Mouse (Mus musculus) brain, embryonic 14.5 days (tissue): ENCODE measurements around the gene Col28a1.

ENCODE experiments used
- CTCF ChIP-seq: fragments of 200-500 bp; IDR thresholded peaks from 2 replicates; pipeline ENCODE4 v1.5.1; 2012; ENCODE audit warnings: inconsistent platforms, mild to moderate bottlenecking, moderate library complexity, borderline replicate concordance; ENCODE audit not compliant: insufficient read depth, insufficient read length; ENCODE audit errors: extremely low read depth
- POLR2A ChIP-seq: fragments of 200-500 bp; IDR thresholded peaks from 2 replicates; pipeline ENCODE4 v1.6.1; 2012; ENCODE audit warnings: mild to moderate bottlenecking, inconsistent platforms, borderline replicate concordance; ENCODE audit not compliant: poor library complexity, insufficient read depth, insufficient read length, severe bottlenecking; ENCODE audit errors: extremely low read depth

DNA sequence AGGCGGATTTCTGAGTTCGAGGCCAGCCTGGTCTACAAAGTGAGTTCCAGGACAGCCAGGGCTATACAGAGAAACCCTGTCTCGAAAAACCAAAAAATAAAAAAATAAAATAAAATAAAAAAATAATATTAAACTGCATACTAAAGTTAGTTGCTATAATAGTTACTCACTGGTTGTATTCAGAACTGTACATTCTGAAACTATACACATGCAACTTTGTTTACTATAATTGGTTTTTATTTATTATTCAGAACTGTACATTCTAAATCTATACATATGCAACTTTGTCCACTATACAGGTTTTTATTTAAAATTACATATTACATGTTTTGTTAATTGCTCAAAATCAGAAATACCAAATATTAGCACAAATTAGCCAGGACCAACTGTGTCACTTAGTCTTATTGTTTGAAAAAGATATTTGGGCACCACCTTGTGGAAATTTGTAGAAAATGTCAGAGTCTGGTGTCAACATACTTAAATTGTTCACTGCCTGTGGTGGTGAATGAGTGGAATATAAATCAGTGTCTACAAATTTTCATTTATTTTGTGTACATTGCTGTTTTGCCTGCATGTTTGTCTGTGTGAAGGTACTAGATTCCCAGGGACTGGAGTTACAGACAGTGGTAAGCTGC is 3.7 kb downstream of the Col28a1 start:
- TF ChIP-seq POLR2A = no peak
- TF ChIP-seq CTCF = 0 out of 2 replicates have a peak, but pooled peaks have one; percentile 13
